Mouse (Mus musculus): ENCODE results near the gene Casp8.

DNA sequence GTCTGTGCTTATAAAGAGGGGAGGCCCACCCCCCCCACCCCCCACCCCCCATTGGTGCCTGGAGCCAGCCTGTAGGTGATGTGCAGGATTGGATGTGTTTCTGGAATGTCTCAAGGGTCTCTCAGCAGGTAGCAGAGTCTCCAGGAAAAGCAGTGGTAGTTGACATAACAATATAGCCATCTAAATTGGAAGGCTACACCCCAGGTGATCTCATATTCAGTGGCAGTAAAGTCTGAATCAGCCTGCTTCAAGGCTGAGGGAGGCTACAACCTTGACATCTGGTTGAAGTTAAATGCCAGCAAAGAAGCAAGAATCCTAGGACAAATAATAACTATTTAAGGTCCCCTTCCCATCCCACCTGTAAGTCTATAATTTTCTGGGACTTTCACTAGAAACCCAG, 26.0 kb upstream of the Casp8 start:
- TF ChIP-seq EP300 (IDR thresholded peaks at IDR 0.05; ENCODE audit: insufficient read depth, low read depth, low read length) = no peak
- TF ChIP-seq CTCF (IDR thresholded peaks at IDR 0.05; ENCODE audit: low read depth, low read length) = no peak
- TF ChIP-seq POLR2A (IDR thresholded peaks at IDR 0.05; ENCODE audit: insufficient read depth, low read length) = no peak

All from ES-Bruce4 (cell line).